Mouse (Mus musculus) kidney, adult 8-10 months (tissue): ENCODE data around the gene Nyap2.
"Not testable (repeated sequence)": the region's sequence is repeated elsewhere in the genome, so short reads cannot be mapped to it uniquely, and the experiment has no call there.

ENCODE experiments used
- DNase-seq, 2 experiments: peaks; one replicate each; pipeline ENCODE4 v3.0.0; 2022

Gene Nyap2

GRCm38 (mm10) chr1:81209536-81209935 lies 132.8 kb downstream of the Nyap2 start:
- no peak for DNase-seq

GRCm38 (mm10) chr1:81211491-81211890 lies 134.7 kb downstream of the Nyap2 start:
- DNase-seq, result no peak

- no peak for DNase-seq
These were observed 143.0 kb downstream of the Nyap2 start for GRCm38 (mm10) chr1:81219790-81220189.

GRCm38 (mm10) chr1:81231759-81232406 lies 155.1 kb downstream of the Nyap2 start:
- no peak for DNase-seq

GRCm38 (mm10) chr1:81232407-81232789 lies 155.6 kb downstream of the Nyap2 start:
- DNase-seq, result not testable (repeated sequence)

- DNase-seq, result no peak
These were observed 171.9 kb downstream of the Nyap2 start for GRCm38 (mm10) chr1:81248447-81249205.

GRCm38 (mm10) chr1:81250068-81250467 lies 173.3 kb downstream of the Nyap2 start:
- DNase-seq, result no peak

- no peak for DNase-seq
These were observed 189.7 kb downstream of the Nyap2 start for GRCm38 (mm10) chr1:81266441-81266840.

- DNase-seq, result no peak
These were observed 204.2 kb downstream of the Nyap2 start for GRCm38 (mm10) chr1:81280978-81281377.

GRCm38 (mm10) chr1:81285633-81286032 lies 208.9 kb downstream of the Nyap2 start:
- DNase-seq, result no peak

- peak in 1 of 2 experiments; percentile 5 for DNase-seq
These were observed 210.3 kb downstream of the Nyap2 start for GRCm38 (mm10) chr1:81287088-81287487.

- DNase-seq, result no peak
These were observed 224.0 kb downstream of the Nyap2 start for GRCm38 (mm10) chr1:81300735-81301134.

GRCm38 (mm10) chr1:81301661-81302060 lies 224.9 kb downstream of the Nyap2 start:
- DNase-seq, result peak in 1 of 2 experiments; percentile 16

- DNase-seq, result no peak
These were observed 226.6 kb downstream of the Nyap2 start for GRCm38 (mm10) chr1:81303389-81303788.

- no peak for DNase-seq
These were observed 230.7 kb downstream of the Nyap2 start for GRCm38 (mm10) chr1:81307407-81307806.

- no peak for DNase-seq
These were observed 231.2 kb downstream of the Nyap2 start for GRCm38 (mm10) chr1:81307934-81308333.

- peak; percentile 31 to 67 for DNase-seq
These were observed 233.4 kb downstream of the Nyap2 start for GRCm38 (mm10) chr1:81310087-81310626.

- DNase-seq, result peak; percentile 37 to 60
These were observed 239.7 kb downstream of the Nyap2 start for GRCm38 (mm10) chr1:81316403-81316994.

- no peak for DNase-seq
These were observed 240.3 kb downstream of the Nyap2 start for GRCm38 (mm10) chr1:81316995-81317413.

GRCm38 (mm10) chr1:81387722-81388121 lies 311.0 kb downstream of the Nyap2 start:
- no peak for DNase-seq
